Mouse (Mus musculus) liver, embryonic 11.5 days (tissue): ENCODE measurements around the gene 4930452B06Rik. TPM values are rescaled to one million over a fixed set of nuclear protein-coding genes. Genes with fewer than 3 reads are reported as not detected.
"Not testable (repeated sequence)": the region's sequence is repeated elsewhere in the genome, so short reads cannot be mapped to it uniquely, and the experiment has no call there.

ENCODE experiments used
- ATAC-seq: fragments of 200-750 bp; cut with Nextera tagmentation; replicated peaks from 2 replicates; pipeline ENCODE4 v1.8.0; 2017; ENCODE audit warnings: moderate number of reproducible peaks, mild to moderate bottlenecking, moderate TSS enrichment, moderate library complexity; ENCODE audit not compliant: low FRiP score
- DNase-seq: peaks from one replicate; pipeline ENCODE4 v3.0.0-alpha.2; 2017; ENCODE audit warnings: low spot score
- H3K27ac ChIP-seq: fragments of 300-500 bp; sonication (generic); 2 replicates; pipeline ENCODE4 v1.5.1; 2014; ENCODE audit warnings: mild to moderate bottlenecking, low read depth, low read length, control low read depth
- H3K27me3 ChIP-seq: fragments of 300-500 bp; sonication (generic); replicated peaks from 2 replicates; pipeline ENCODE4 v1.6.1; 2014; ENCODE audit warnings: low read length, mixed read lengths; ENCODE audit not compliant: control insufficient read depth, insufficient read depth
- H3K36me3 ChIP-seq: fragments of 300-500 bp; sonication (generic); 2 replicates; pipeline ENCODE4 v1.6.1; 2014; ENCODE audit warnings: mild to moderate bottlenecking, low read length, moderate library complexity, mixed read lengths; ENCODE audit not compliant: control insufficient read depth, insufficient read depth
- H3K4me1 ChIP-seq: fragments of 300-500 bp; sonication (generic); replicated peaks from 2 replicates; pipeline ENCODE4 v1.6.1; 2014; ENCODE audit warnings: low read length, mixed read lengths; ENCODE audit not compliant: control insufficient read depth, insufficient read depth
- H3K4me2 ChIP-seq: fragments of 300-500 bp; sonication (generic); 2 replicates; pipeline ENCODE4 v1.6.1; 2014; ENCODE audit warnings: mild to moderate bottlenecking, control low read depth, moderate library complexity
- H3K4me3 ChIP-seq: fragments of 300-500 bp; sonication (generic); 2 replicates; pipeline ENCODE4 v1.5.1; 2014; ENCODE audit warnings: low read depth, low read length, control low read depth
- H3K9ac ChIP-seq: fragments of 300-500 bp; sonication (generic); 2 replicates; pipeline ENCODE4 v1.6.1; 2014; ENCODE audit warnings: low read depth, low read length, control low read depth
- H3K9me3 ChIP-seq: fragments of 300-500 bp; sonication (generic); 2 replicates; pipeline ENCODE4 v1.6.1; 2016; ENCODE audit warnings: low read length, inconsistent platforms, mixed read lengths; ENCODE audit not compliant: control insufficient read depth
- WGBS: fragments of 180-500 bp; shearing (Covaris S2); extraction: QIAGEN DNeasy Blood & Tissue Kit; methylation state at CpG from one replicate; pipeline ENCODE4 v1.1.7; 2014; 5-methylcytosine and 5-hydroxymethylcytosine counted together
- polyA plus RNA-seq: library from polyadenylated mRNA; unstranded; fragments of >200 nt; fragmentation: Nextera tagmentation; extraction: Ambion mirVana; gene quantifications from 2 replicates; pipeline ENCODE4 v1.2.1, GENCODE M21; 2014

4930452B06Rik gene
- polyA plus RNA-seq, 1 experiment from 2014 or later, result 4.8 TPM

- no peaks in the 10 kb centered on the region for H3K36me3 ChIP-seq
- H3K9me3 ChIP-seq, result no peaks in the 10 kb centered on the region
- no peak overlapping the region for H3K27ac ChIP-seq
- ATAC-seq (no peak), DNase-seq (no peak)
- H3K27me3 ChIP-seq, result no peaks in the 10 kb centered on the region
- no peak overlapping the region for H3K4me3 ChIP-seq
- H3K9ac ChIP-seq, result no peak overlapping the region
- 85% methylated on average over 5 of the region's 5 CpGs for WGBS
- H3K4me1 ChIP-seq, result no peaks in the 10 kb centered on the region
- no peak overlapping the region for H3K4me2 ChIP-seq
Measured at GRCm38 (mm10) chr14:8628406-8628805, 37.6 kb downstream of the 4930452B06Rik start.

DNA sequence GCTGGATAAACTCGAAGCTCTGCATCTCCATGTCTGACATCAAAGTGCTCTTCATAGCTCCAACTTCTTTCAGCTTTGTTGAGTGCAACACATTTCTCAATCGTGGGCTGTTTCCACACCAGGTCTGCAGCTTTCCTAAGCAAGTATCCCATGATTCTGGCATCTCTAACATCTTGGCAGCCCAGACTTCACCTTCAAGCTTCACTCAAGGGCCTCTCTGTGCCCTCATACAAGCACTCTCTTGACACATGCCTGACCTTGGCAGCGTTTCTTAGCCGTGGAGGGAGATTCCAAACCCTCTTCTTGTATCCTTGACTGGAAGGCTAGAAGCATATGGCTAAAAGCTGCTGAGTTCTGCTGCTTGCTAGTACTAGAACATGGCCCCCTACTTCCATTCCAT, 38.6 kb downstream of the 4930452B06Rik start:
- DNase-seq (no peak), ATAC-seq (no peak)
- no peak overlapping the region for H3K4me3 ChIP-seq
- no peaks in the 10 kb centered on the region for H3K27me3 ChIP-seq
- H3K9me3 ChIP-seq, result no peaks in the 10 kb centered on the region
- H3K27ac ChIP-seq, result no peak overlapping the region
- H3K36me3 ChIP-seq, result no peaks in the 10 kb centered on the region
- 80% methylated on average over 4 of the region's 4 CpGs for WGBS
- H3K9ac ChIP-seq, result no peak overlapping the region
- H3K4me1 ChIP-seq, result no peaks in the 10 kb centered on the region
- H3K4me2 ChIP-seq, result no peak overlapping the region

GRCm38 (mm10) chr14:8621164-8621563, 44.9 kb downstream of the 4930452B06Rik start:
- Histone ChIP-seq H3K9ac (no peak overlapping the region), H3K36me3 (no peaks in the 10 kb centered on the region), H3K27ac (no peak overlapping the region), H3K9me3 (no peaks in the 10 kb centered on the region), H3K4me2 (no peak overlapping the region), H3K4me3 (no peak overlapping the region), H3K27me3 (no peaks in the 10 kb centered on the region), H3K4me1 (no peaks in the 10 kb centered on the region)
- WGBS, result 39% methylated on average over 6 of the region's 6 CpGs
- no peak for DNase-seq
- ATAC-seq, result no peak

DNA sequence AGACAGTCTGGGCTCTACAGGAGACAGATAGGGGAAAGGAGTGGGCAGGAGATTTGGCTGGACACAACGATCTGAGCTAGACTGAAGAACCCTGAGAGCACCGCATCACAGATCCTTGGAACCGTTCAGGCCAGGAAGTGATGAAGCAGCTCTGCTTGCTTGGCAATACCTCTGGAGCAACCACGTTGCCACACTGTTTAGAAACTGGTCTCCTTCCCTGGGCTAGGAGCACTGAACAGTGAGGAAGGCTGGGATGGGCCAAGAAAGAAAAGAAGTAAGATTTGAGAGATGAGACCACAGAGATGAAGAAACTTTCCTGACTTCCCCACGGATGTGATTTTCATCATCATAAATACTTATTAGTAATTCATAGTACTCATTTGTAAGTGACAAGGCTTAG, 45.5 kb downstream of the 4930452B06Rik start:
- Histone ChIP-seq H3K4me3 (no peak overlapping the region), H3K27me3 (no peaks in the 10 kb centered on the region), H3K27ac (no peak overlapping the region), H3K4me1 (no peaks in the 10 kb centered on the region), H3K36me3 (no peaks in the 10 kb centered on the region), H3K4me2 (no peak overlapping the region), H3K9me3 (no peaks in the 10 kb centered on the region), H3K9ac (no peak overlapping the region)
- ATAC-seq (no peak), DNase-seq (no peak)
- 67% methylated on average over 5 of the region's 5 CpGs for WGBS

GRCm38 (mm10) chr14:8615636-8616035, 50.4 kb downstream of the 4930452B06Rik start:
- no peak overlapping the region for H3K27ac ChIP-seq
- no peak overlapping the region for H3K4me3 ChIP-seq
- no peak for ATAC-seq
- H3K4me1 ChIP-seq, result no peaks in the 10 kb centered on the region
- H3K36me3 ChIP-seq, result no peaks in the 10 kb centered on the region
- no peaks in the 10 kb centered on the region for H3K9me3 ChIP-seq
- no peak for DNase-seq
- 73% methylated on average over 7 of the region's 7 CpGs for WGBS
- H3K9ac ChIP-seq, result no peak overlapping the region
- no peak overlapping the region for H3K4me2 ChIP-seq
- H3K27me3 ChIP-seq, result no peaks in the 10 kb centered on the region

- not testable (repeated sequence) for H3K4me3 ChIP-seq, H3K4me2 ChIP-seq, H3K36me3 ChIP-seq, H3K4me1 ChIP-seq, H3K27me3 ChIP-seq, H3K9ac ChIP-seq, ATAC-seq, H3K9me3 ChIP-seq, H3K27ac ChIP-seq, DNase-seq
- WGBS, result 82% methylated on average over 1 of the region's 1 CpGs
Measured at GRCm38 (mm10) chr14:8614430-8614829, 51.6 kb downstream of the 4930452B06Rik start.

DNA sequence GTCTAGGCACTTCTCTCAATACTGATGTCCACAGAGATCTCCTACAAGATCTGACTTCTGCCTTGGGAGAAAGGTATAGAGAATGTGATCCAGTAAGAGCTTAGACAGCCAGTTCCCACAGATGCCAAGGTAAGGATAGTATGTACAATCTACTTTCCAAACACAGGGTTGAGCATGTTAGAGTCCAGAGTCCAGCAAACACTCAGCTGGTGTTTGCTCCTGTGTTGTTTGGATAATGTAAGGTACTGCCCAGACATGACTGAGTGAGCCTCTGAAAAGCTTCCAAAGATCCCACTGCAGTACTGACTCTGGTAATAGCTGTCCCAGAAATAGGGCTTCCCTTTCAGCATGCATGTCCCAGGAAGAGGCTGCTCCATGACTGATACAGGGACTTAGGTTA, 54.0 kb downstream of the 4930452B06Rik start:
- H3K9me3 ChIP-seq, result no peaks in the 10 kb centered on the region

DNA sequence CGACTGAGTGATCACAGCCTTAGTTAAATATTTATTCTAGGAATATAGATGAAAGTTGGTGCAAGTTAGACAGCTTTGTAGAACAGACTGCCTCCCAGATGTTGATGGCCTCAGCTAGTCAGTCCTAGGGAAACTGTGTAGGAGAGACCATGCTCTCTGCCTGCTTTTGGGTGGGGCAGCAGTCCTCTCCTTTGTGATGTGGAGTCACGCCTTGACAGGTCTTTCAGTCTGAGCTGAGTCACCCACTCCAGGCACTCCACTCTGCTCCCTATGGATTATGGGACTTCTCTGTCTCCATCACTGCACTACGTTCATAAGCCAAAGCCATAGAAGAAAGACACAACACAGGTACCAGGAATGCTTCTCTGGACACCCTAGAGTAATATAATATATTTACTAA, 55.9 kb downstream of the 4930452B06Rik start:
- ATAC-seq (no peak), DNase-seq (no peak)
- H3K4me1 ChIP-seq, result no peaks in the 10 kb centered on the region
- no peak overlapping the region for H3K4me3 ChIP-seq
- no peak overlapping the region for H3K9ac ChIP-seq
- no peaks in the 10 kb centered on the region for H3K9me3 ChIP-seq
- no peak overlapping the region for H3K4me2 ChIP-seq
- WGBS, result 72% methylated on average over 3 of the region's 3 CpGs
- H3K27ac ChIP-seq, result no peak overlapping the region
- no peaks in the 10 kb centered on the region for H3K36me3 ChIP-seq
- no peaks in the 10 kb centered on the region for H3K27me3 ChIP-seq

More for the DNA sequence above, 54.0 kb downstream of the 4930452B06Rik start:
- ATAC-seq, result peak; percentile 56
- H3K4me3 ChIP-seq, result no peak overlapping the region
- H3K4me2 ChIP-seq, result no peak overlapping the region
- H3K27ac ChIP-seq, result no peak overlapping the region
- H3K27me3 ChIP-seq, result no peaks in the 10 kb centered on the region
- H3K36me3 ChIP-seq, result no peaks in the 10 kb centered on the region
- no peak for DNase-seq
- no peaks in the 10 kb centered on the region for H3K4me1 ChIP-seq
- no peak overlapping the region for H3K9ac ChIP-seq

DNA sequence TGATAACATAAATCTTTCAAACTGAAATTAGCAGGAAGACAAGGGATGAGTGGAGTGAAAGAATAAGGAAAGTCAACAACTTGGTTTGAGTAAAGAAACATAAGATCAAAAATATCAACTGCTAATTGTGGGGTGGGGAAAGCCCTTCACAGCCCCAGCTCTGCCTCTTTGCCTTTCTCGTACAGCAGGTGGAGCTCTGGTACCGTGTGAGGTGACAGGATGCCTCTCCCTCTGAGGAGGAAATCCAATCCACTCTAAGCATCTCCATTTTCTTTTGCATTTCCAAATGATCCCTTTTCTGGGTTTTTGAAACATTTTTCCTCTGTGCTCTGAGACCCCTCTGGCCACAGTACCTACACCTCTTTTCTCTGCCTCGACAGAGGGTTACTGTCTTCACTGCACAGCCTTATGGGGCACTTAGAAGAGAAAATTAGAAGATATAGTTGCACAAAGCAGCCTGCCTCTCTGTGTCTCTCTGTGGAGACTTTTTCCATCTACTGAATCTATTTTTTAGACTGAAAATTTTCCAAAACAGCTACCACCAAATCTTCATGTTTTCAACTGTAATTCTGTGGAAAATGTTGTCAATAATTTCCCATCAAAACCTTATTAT, 57.4 kb downstream of the 4930452B06Rik start:
- Histone ChIP-seq H3K27ac (no peak overlapping the region), H3K9me3 (no peaks in the 10 kb centered on the region), H3K4me3 (no peak overlapping the region), H3K27me3 (no peaks in the 10 kb centered on the region), H3K9ac (no peak overlapping the region), H3K36me3 (no peaks in the 10 kb centered on the region), H3K4me1 (no peaks in the 10 kb centered on the region), H3K4me2 (no peak overlapping the region)
- ATAC-seq (no peak), DNase-seq (no peak)
- WGBS, result 10% methylated on average over 3 of the region's 3 CpGs
